Mouse (Mus musculus): ENCODE data around the gene Olfr789. TPM values are rescaled to one million over a fixed set of nuclear protein-coding genes. Genes with fewer than 3 reads are reported as not detected.

The Olfr789 gene
- polyA plus RNA-seq (2015; fragmentation: Nextera tagmentation; extraction: Ambion mirVana) = not detected in 2 replicates

GRCm38 (mm10) chr10:129484452-129484851, at the start of gene Olfr789:
TSS of gene Olfr789 (plus strand) at chr10:129484752.
- Histone ChIP-seq H3K9me3 (replicated peaks) (no peaks in the 10 kb centered on the region), H3K9ac (no peak within 1 kb of the TSS), H3K4me1 (no peaks in the 10 kb centered on the region), H3K36me3 (no peaks in the 10 kb centered on the region), H3K4me2 (no peak within 1 kb of the TSS), H3K27ac (no peak within 1 kb of the TSS), H3K27me3 (no peaks in the 10 kb centered on the region), H3K4me3 (replicated peaks) (no peak within 1 kb of the TSS)
- WGBS = 77% methylated on average over 2 of the region's 2 CpGs
- ATAC-seq (replicated peaks; ENCODE audit: low FRiP score) = no peak

- 83% methylated on average over 3 of the region's 3 CpGs for WGBS
- H3K9ac ChIP-seq = no peak within 1 kb of the TSS
- H3K36me3 ChIP-seq = no peaks in the 10 kb centered on the region
- no peak within 1 kb of the TSS for H3K27ac ChIP-seq
- no peaks in the 10 kb centered on the region for H3K4me1 ChIP-seq
- H3K27me3 ChIP-seq = no peaks in the 10 kb centered on the region
- no peaks in the 10 kb centered on the region for H3K9me3 ChIP-seq (replicated peaks)
- no peak within 1 kb of the TSS for H3K4me3 ChIP-seq (replicated peaks)
- no peak for ATAC-seq (replicated peaks; ENCODE audit: low FRiP score)
- no peak within 1 kb of the TSS for H3K4me2 ChIP-seq
Measured at GRCm38 (mm10) chr10:129461562-129461961, 23.0 kb upstream of the Olfr789 start, which contains the start of gene Olfr787. TSS of gene Olfr787 (plus strand) at chr10:129461862.

GRCm38 (mm10) chr10:129470698-129471097, 13.9 kb upstream of the Olfr789 start, which contains the start of gene Olfr788:
TSS of gene Olfr788 (plus strand) at chr10:129470998.
- ATAC-seq (replicated peaks; ENCODE audit: low FRiP score) = no peak
- Histone ChIP-seq H3K27ac (no peak within 1 kb of the TSS), H3K9ac (no peak within 1 kb of the TSS), H3K27me3 (no peaks in the 10 kb centered on the region), H3K4me2 (no peak within 1 kb of the TSS), H3K9me3 (replicated peaks) (no peaks in the 10 kb centered on the region), H3K4me3 (replicated peaks) (no peak within 1 kb of the TSS), H3K4me1 (no peaks in the 10 kb centered on the region), H3K36me3 (no peaks in the 10 kb centered on the region)

- Histone ChIP-seq H3K4me3 (replicated peaks) (no peak overlapping the region), H3K27me3 (no peaks in the 10 kb centered on the region), H3K9ac (no peak overlapping the region), H3K9me3 (replicated peaks) (no peaks in the 10 kb centered on the region), H3K4me2 (no peak overlapping the region), H3K27ac (no peak overlapping the region), H3K4me1 (no peaks in the 10 kb centered on the region), H3K36me3 (no peaks in the 10 kb centered on the region)
- WGBS = 72% methylated on average over 2 of the region's 2 CpGs
- no peak for ATAC-seq (replicated peaks; ENCODE audit: low FRiP score)
Measured at GRCm38 (mm10) chr10:129473256-129473655, 11.3 kb upstream of the Olfr789 start.

- H3K27me3 ChIP-seq = no peaks in the 10 kb centered on the region
- H3K4me3 ChIP-seq (replicated peaks) = no peak overlapping the region
- no peak overlapping the region for H3K27ac ChIP-seq
- no peaks in the 10 kb centered on the region for H3K9me3 ChIP-seq (replicated peaks)
- H3K9ac ChIP-seq = no peak overlapping the region
- no peak overlapping the region for H3K4me2 ChIP-seq
- ATAC-seq (replicated peaks; ENCODE audit: low FRiP score) = no peak
- no peaks in the 10 kb centered on the region for H3K36me3 ChIP-seq
- no peaks in the 10 kb centered on the region for H3K4me1 ChIP-seq
Measured at GRCm38 (mm10) chr10:129473723-129474122, 10.8 kb upstream of the Olfr789 start.

- WGBS = 81% methylated on average over 2 of the region's 2 CpGs
- Histone ChIP-seq H3K9me3 (replicated peaks) (no peaks in the 10 kb centered on the region), H3K4me1 (no peaks in the 10 kb centered on the region), H3K27ac (no peak overlapping the region), H3K9ac (no peak overlapping the region), H3K36me3 (no peaks in the 10 kb centered on the region), H3K4me2 (no peak overlapping the region), H3K27me3 (no peaks in the 10 kb centered on the region), H3K4me3 (replicated peaks) (no peak overlapping the region)
- ATAC-seq (replicated peaks; ENCODE audit: low FRiP score) = no peak
Measured at GRCm38 (mm10) chr10:129490101-129490500, 5.5 kb downstream of the Olfr789 start.

GRCm38 (mm10) chr10:129498192-129498591, 13.6 kb downstream of the Olfr789 start, which contains the start of gene Olfr790:
TSS of gene Olfr790 (plus strand) at chr10:129498492.
- Histone ChIP-seq H3K4me2 (no peak within 1 kb of the TSS), H3K4me3 (replicated peaks) (no peak within 1 kb of the TSS), H3K9me3 (replicated peaks) (no peaks in the 10 kb centered on the region), H3K27ac (no peak within 1 kb of the TSS), H3K4me1 (no peaks in the 10 kb centered on the region), H3K27me3 (no peaks in the 10 kb centered on the region), H3K36me3 (no peaks in the 10 kb centered on the region), H3K9ac (no peak within 1 kb of the TSS)
- no peak for ATAC-seq (replicated peaks; ENCODE audit: low FRiP score)

- Histone ChIP-seq H3K4me3 (replicated peaks) (no peak within 1 kb of the TSS), H3K4me1 (no peaks in the 10 kb centered on the region), H3K9ac (no peak within 1 kb of the TSS), H3K27me3 (no peaks in the 10 kb centered on the region), H3K9me3 (replicated peaks) (no peaks in the 10 kb centered on the region), H3K4me2 (no peak within 1 kb of the TSS), H3K36me3 (no peaks in the 10 kb centered on the region), H3K27ac (no peak within 1 kb of the TSS)
- 67% methylated on average over 3 of the region's 3 CpGs for WGBS
- ATAC-seq (replicated peaks; ENCODE audit: low FRiP score) = no peak
Measured at GRCm38 (mm10) chr10:129521492-129521891, 36.9 kb downstream of the Olfr789 start, which contains the start of gene Olfr791. TSS of gene Olfr791 (plus strand) at chr10:129521792.

- no peak for ATAC-seq (replicated peaks; ENCODE audit: low FRiP score)
- Histone ChIP-seq H3K36me3 (no peaks in the 10 kb centered on the region), H3K9ac (no peak within 1 kb of the TSS), H3K27me3 (no peaks in the 10 kb centered on the region), H3K4me2 (no peak within 1 kb of the TSS), H3K27ac (no peak within 1 kb of the TSS), H3K9me3 (replicated peaks) (0 out of 2 replicates have a peak, but pooled peaks cover under 1% of the 10 kb centered on the region), H3K4me3 (replicated peaks) (no peak within 1 kb of the TSS), H3K4me1 (no peaks in the 10 kb centered on the region)
- WGBS = 86% methylated on average over 1 of the region's 1 CpGs
Measured at GRCm38 (mm10) chr10:129538862-129539261, 54.3 kb downstream of the Olfr789 start, which contains the start of gene Olfr792. TSS of gene Olfr792 (plus strand) at chr10:129539162.

Other genes starting within 250 kb of the Olfr789 start
- not detected in 2 replicates for gene Olfr774, start 248.5 kb upstream of the Olfr789 start, polyA plus RNA-seq (2015; fragmentation: Nextera tagmentation; extraction: Ambion mirVana)
- gene Olfr775, start 236.3 kb upstream of the Olfr789 start, polyA plus RNA-seq (2015; fragmentation: Nextera tagmentation; extraction: Ambion mirVana) = not detected in 2 replicates
- not detected in 2 replicates for gene Olfr776, start 225.6 kb upstream of the Olfr789 start, polyA plus RNA-seq (2015; fragmentation: Nextera tagmentation; extraction: Ambion mirVana)
- not detected in 2 replicates for gene Olfr777, start 213.3 kb upstream of the Olfr789 start, polyA plus RNA-seq (2015; fragmentation: Nextera tagmentation; extraction: Ambion mirVana)
- not detected in 2 replicates for gene Olfr780, start 166.6 kb upstream of the Olfr789 start, polyA plus RNA-seq (2015; fragmentation: Nextera tagmentation; extraction: Ambion mirVana)
- not detected in 2 replicates for gene Olfr781, start 155.9 kb upstream of the Olfr789 start, polyA plus RNA-seq (2015; fragmentation: Nextera tagmentation; extraction: Ambion mirVana)
- not detected in 2 replicates for gene Olfr782, start 135.9 kb upstream of the Olfr789 start, polyA plus RNA-seq (2015; fragmentation: Nextera tagmentation; extraction: Ambion mirVana)
- gene Olfr784, start 100.7 kb upstream of the Olfr789 start, polyA plus RNA-seq (2015; fragmentation: Nextera tagmentation; extraction: Ambion mirVana) = 0.05 TPM in 2 replicates
- gene Olfr785, start 79.3 kb upstream of the Olfr789 start, polyA plus RNA-seq (2015; fragmentation: Nextera tagmentation; extraction: Ambion mirVana) = not detected in 2 replicates
- not detected in 2 replicates for gene Olfr786, start 57.4 kb upstream of the Olfr789 start, polyA plus RNA-seq (2015; fragmentation: Nextera tagmentation; extraction: Ambion mirVana)
- not detected in 2 replicates for gene Olfr787, start 22.9 kb upstream of the Olfr789 start, polyA plus RNA-seq (2015; fragmentation: Nextera tagmentation; extraction: Ambion mirVana)
- not detected in 2 replicates for gene Olfr788, start 13.8 kb upstream of the Olfr789 start, polyA plus RNA-seq (2015; fragmentation: Nextera tagmentation; extraction: Ambion mirVana)
- not detected in 2 replicates for gene Olfr790, start 13.7 kb downstream of the Olfr789 start, polyA plus RNA-seq (2015; fragmentation: Nextera tagmentation; extraction: Ambion mirVana)
- gene Olfr791, start 37.0 kb downstream of the Olfr789 start, polyA plus RNA-seq (2015; fragmentation: Nextera tagmentation; extraction: Ambion mirVana) = not detected in 2 replicates
- not detected in 2 replicates for gene Olfr792, start 54.4 kb downstream of the Olfr789 start, polyA plus RNA-seq (2015; fragmentation: Nextera tagmentation; extraction: Ambion mirVana)
- gene Olfr794, start 82.9 kb downstream of the Olfr789 start, polyA plus RNA-seq (2015; fragmentation: Nextera tagmentation; extraction: Ambion mirVana) = not detected in 2 replicates
- not detected in 2 replicates for gene Olfr796, start 127.8 kb downstream of the Olfr789 start, polyA plus RNA-seq (2015; fragmentation: Nextera tagmentation; extraction: Ambion mirVana)
- not detected in 2 replicates for gene Olfr798, start 143.2 kb downstream of the Olfr789 start, polyA plus RNA-seq (2015; fragmentation: Nextera tagmentation; extraction: Ambion mirVana)
- gene Olfr799, start 152.7 kb downstream of the Olfr789 start, polyA plus RNA-seq (2015; fragmentation: Nextera tagmentation; extraction: Ambion mirVana) = not detected in 2 replicates
- not detected in 2 replicates for gene Olfr800, start 172.9 kb downstream of the Olfr789 start, polyA plus RNA-seq (2015; fragmentation: Nextera tagmentation; extraction: Ambion mirVana)
- not detected in 2 replicates for gene Olfr801, start 189.1 kb downstream of the Olfr789 start, polyA plus RNA-seq (2015; fragmentation: Nextera tagmentation; extraction: Ambion mirVana)
- not detected in 2 replicates for gene Olfr802, start 203.4 kb downstream of the Olfr789 start, polyA plus RNA-seq (2015; fragmentation: Nextera tagmentation; extraction: Ambion mirVana)
- not detected in 2 replicates for gene Olfr803, start 209.5 kb downstream of the Olfr789 start, polyA plus RNA-seq (2015; fragmentation: Nextera tagmentation; extraction: Ambion mirVana)
- gene Olfr804, start 218.5 kb downstream of the Olfr789 start, polyA plus RNA-seq (2015; fragmentation: Nextera tagmentation; extraction: Ambion mirVana) = not detected in 2 replicates
- gene Olfr805, start 244.6 kb downstream of the Olfr789 start, polyA plus RNA-seq (2015; fragmentation: Nextera tagmentation; extraction: Ambion mirVana) = not detected in 2 replicates